Mouse (Mus musculus) liver, embryonic 13.5 days (tissue): ENCODE measurements around the gene Olfm4. TPM values are rescaled to one million over a fixed set of nuclear protein-coding genes. Genes with fewer than 3 reads are reported as not detected.

Experiments used
- ATAC-seq: fragments of 200-750 bp; cut with Nextera tagmentation; 2 replicates; pipeline ENCODE4 v1.8.0; 2017; ENCODE audit warnings: low read depth, mild to moderate bottlenecking, moderate number of reproducible peaks, moderate library complexity
- DNase-seq: peaks from one replicate; pipeline ENCODE4 v3.0.0; 2022
- H3K27ac ChIP-seq: fragments of 300-500 bp; sonication (generic); 2 replicates; pipeline ENCODE4 v1.5.1; 2015; ENCODE audit warnings: moderate library complexity, mild to moderate bottlenecking, inconsistent platforms
- H3K27me3 ChIP-seq: fragments of 300-500 bp; sonication (generic); 2 replicates; pipeline ENCODE4 v1.6.1; 2015; ENCODE audit warnings: mild to moderate bottlenecking, inconsistent platforms
- H3K36me3 ChIP-seq: fragments of 300-500 bp; sonication (generic); 2 replicates; pipeline ENCODE4 v1.6.1; 2015; ENCODE audit warnings: mild to moderate bottlenecking, inconsistent platforms
- H3K4me1 ChIP-seq: fragments of 300-500 bp; sonication (generic); replicated peaks from 2 replicates; pipeline ENCODE4 v1.6.1; 2015; ENCODE audit warnings: inconsistent platforms
- H3K4me2 ChIP-seq: fragments of 300-500 bp; sonication (generic); 2 replicates; pipeline ENCODE4 v1.6.1; 2015; ENCODE audit warnings: inconsistent platforms, mild to moderate bottlenecking, moderate library complexity
- H3K4me3 ChIP-seq: fragments of 300-500 bp; sonication (generic); replicated peaks from 2 replicates; pipeline ENCODE4 v1.5.1; 2015; ENCODE audit warnings: mild to moderate bottlenecking, inconsistent platforms
- H3K9ac ChIP-seq: fragments of 300-500 bp; sonication (generic); 2 replicates; pipeline ENCODE4 v1.6.1; 2015; ENCODE audit warnings: mild to moderate bottlenecking, inconsistent platforms
- H3K9me3 ChIP-seq: fragments of 300-500 bp; sonication (generic); replicated peaks from 2 replicates; pipeline ENCODE4 v1.6.1; 2016; ENCODE audit warnings: inconsistent platforms
- WGBS: fragments of 180-500 bp; shearing (Covaris S2); methylation state at CpG from one replicate; pipeline ENCODE4 v1.1.7; 2015; ENCODE audit not compliant: insufficient replicate concordance; 5-methylcytosine and 5-hydroxymethylcytosine counted together
- polyA plus RNA-seq: library from polyadenylated mRNA; unstranded; fragments of >200 nt; fragmentation: Nextera tagmentation; extraction: Ambion mirVana; gene quantifications from 2 replicates; pipeline ENCODE4 v1.2.1, GENCODE M21; 2015

Gene Olfm4
- 7.8 and 8.1 TPM in 2 replicates for polyA plus RNA-seq

- no peak for DNase-seq
- no peak within 1 kb of the TSS for H3K4me3 ChIP-seq
- no peak within 1 kb of the TSS for H3K9ac ChIP-seq
- ATAC-seq: no peak
- no peaks in the 10 kb centered on the region for H3K9me3 ChIP-seq
- no peaks in the 10 kb centered on the region for H3K27me3 ChIP-seq
- 43% methylated on average over 2 of the region's 2 CpGs for WGBS
- H3K4me2 ChIP-seq: no peak within 1 kb of the TSS
- H3K4me1 ChIP-seq: no peaks in the 10 kb centered on the region
- H3K27ac ChIP-seq: no peak within 1 kb of the TSS
- no peaks in the 10 kb centered on the region for H3K36me3 ChIP-seq
Observed at GRCm38 (mm10) chr14:79983781-79984180, at the start of gene Olfm4. Gene Olfm4, plus strand, starts transcription at chr14:79984081.

GRCm38 (mm10) chr14:79934426-79934825 lies 49.5 kb upstream of the Olfm4 start:
- Histone ChIP-seq H3K27me3 (no peaks in the 10 kb centered on the region), H3K9ac (no peak overlapping the region), H3K4me3 (no peak overlapping the region), H3K27ac (no peak overlapping the region), H3K36me3 (no peaks in the 10 kb centered on the region), H3K9me3 (no peaks in the 10 kb centered on the region), H3K4me2 (no peak overlapping the region), H3K4me1 (no peaks in the 10 kb centered on the region)
- ATAC-seq (no peak), DNase-seq (no peak)
- 39% methylated on average over 4 of the region's 4 CpGs for WGBS

- Histone ChIP-seq H3K36me3 (no peaks in the 10 kb centered on the region), H3K27ac (no peak overlapping the region), H3K4me3 (no peak overlapping the region), H3K4me1 (no peaks in the 10 kb centered on the region), H3K9me3 (no peaks in the 10 kb centered on the region), H3K9ac (no peak overlapping the region), H3K27me3 (no peaks in the 10 kb centered on the region), H3K4me2 (no peak overlapping the region)
- ATAC-seq (no peak), DNase-seq (no peak)
- WGBS: 61% methylated on average over 4 of the region's 4 CpGs
Observed at GRCm38 (mm10) chr14:79936879-79937468, 46.9 kb upstream of the Olfm4 start.

- Histone ChIP-seq H3K27me3 (no peaks in the 10 kb centered on the region), H3K27ac (no peak overlapping the region), H3K9me3 (no peaks in the 10 kb centered on the region), H3K4me3 (no peak overlapping the region), H3K36me3 (no peaks in the 10 kb centered on the region), H3K9ac (no peak overlapping the region), H3K4me2 (no peak overlapping the region), H3K4me1 (no peaks in the 10 kb centered on the region)
- ATAC-seq: no peak
- 46% methylated on average over 2 of the region's 2 CpGs for WGBS
- no peak for DNase-seq
Observed at GRCm38 (mm10) chr14:79945876-79946275, 38.0 kb upstream of the Olfm4 start.

- Histone ChIP-seq H3K36me3 (no peaks in the 10 kb centered on the region), H3K27me3 (no peaks in the 10 kb centered on the region), H3K4me3 (no peak overlapping the region), H3K9me3 (no peaks in the 10 kb centered on the region; the same call in 1 of the 2 replicates), H3K4me2 (no peak overlapping the region), H3K9ac (no peak overlapping the region), H3K27ac (no peak overlapping the region), H3K4me1 (no peaks in the 10 kb centered on the region)
- 53% methylated on average over 3 of the region's 3 CpGs for WGBS
- DNase-seq (no peak), ATAC-seq (no peak)
Observed at GRCm38 (mm10) chr14:79955678-79956077, 28.2 kb upstream of the Olfm4 start.

GRCm38 (mm10) chr14:79957789-79958487 lies 25.9 kb upstream of the Olfm4 start:
- H3K9me3 ChIP-seq: no peaks in the 10 kb centered on the region; the same call in 1 of the 2 replicates
- H3K4me3 ChIP-seq: no peak overlapping the region
- no peak overlapping the region for H3K27ac ChIP-seq
- no peak overlapping the region for H3K9ac ChIP-seq
- no peak for ATAC-seq
- H3K4me1 ChIP-seq: no peaks in the 10 kb centered on the region
- H3K36me3 ChIP-seq: no peaks in the 10 kb centered on the region
- WGBS: 79% methylated on average over 15 of the region's 15 CpGs
- H3K27me3 ChIP-seq: no peaks in the 10 kb centered on the region
- H3K4me2 ChIP-seq: no peak overlapping the region
- DNase-seq: no peak

- no peaks in the 10 kb centered on the region; the same call in 1 of the 2 replicates for H3K9me3 ChIP-seq
- DNase-seq (no peak), ATAC-seq (no peak)
- H3K4me3 ChIP-seq: no peak overlapping the region
- H3K9ac ChIP-seq: no peak overlapping the region
- no peaks in the 10 kb centered on the region for H3K4me1 ChIP-seq
- no peaks in the 10 kb centered on the region for H3K36me3 ChIP-seq
- no peak overlapping the region for H3K4me2 ChIP-seq
- no peaks in the 10 kb centered on the region for H3K27me3 ChIP-seq
- WGBS: 60% methylated on average over 4 of the region's 4 CpGs
- no peak overlapping the region for H3K27ac ChIP-seq
Observed at GRCm38 (mm10) chr14:79961187-79961586, 22.7 kb upstream of the Olfm4 start.

- 67% methylated on average over 2 of the region's 2 CpGs for WGBS
- H3K4me1 ChIP-seq: no peaks in the 10 kb centered on the region
- no peak overlapping the region for H3K9ac ChIP-seq
- no peak overlapping the region for H3K4me2 ChIP-seq
- no peak overlapping the region for H3K4me3 ChIP-seq
- H3K36me3 ChIP-seq: no peaks in the 10 kb centered on the region
- no peak for DNase-seq
- ATAC-seq: no peak
- no peaks in the 10 kb centered on the region for H3K27me3 ChIP-seq
- H3K9me3 ChIP-seq: no peaks in the 10 kb centered on the region; the same call in 1 of the 2 replicates
- H3K27ac ChIP-seq: no peak overlapping the region
Observed at GRCm38 (mm10) chr14:79961602-79962001, 22.3 kb upstream of the Olfm4 start.

- H3K4me2 ChIP-seq: no peak overlapping the region
- H3K4me3 ChIP-seq: no peak overlapping the region
- DNase-seq (no peak), ATAC-seq (no peak)
- no peaks in the 10 kb centered on the region for H3K36me3 ChIP-seq
- H3K9me3 ChIP-seq: peaks cover 4% of the 10 kb centered on the region; the same call in 1 of the 2 replicates
- H3K9ac ChIP-seq: no peak overlapping the region
- no peaks in the 10 kb centered on the region for H3K4me1 ChIP-seq
- H3K27ac ChIP-seq: no peak overlapping the region
- no peaks in the 10 kb centered on the region for H3K27me3 ChIP-seq
- 49% methylated on average over 3 of the region's 3 CpGs for WGBS
Observed at GRCm38 (mm10) chr14:79970165-79970564, 13.7 kb upstream of the Olfm4 start.

GRCm38 (mm10) chr14:79970928-79971738 lies 12.7 kb upstream of the Olfm4 start:
- no peak overlapping the region for H3K4me3 ChIP-seq
- 65% methylated on average over 14 of the region's 14 CpGs for WGBS
- H3K4me1 ChIP-seq: no peaks in the 10 kb centered on the region
- no peaks in the 10 kb centered on the region for H3K36me3 ChIP-seq
- no peak overlapping the region for H3K9ac ChIP-seq
- ATAC-seq (no peak), DNase-seq (no peak)
- H3K27ac ChIP-seq: no peak overlapping the region
- no peak overlapping the region for H3K4me2 ChIP-seq
- H3K9me3 ChIP-seq: peaks cover 4% of the 10 kb centered on the region; the same call in 1 of the 2 replicates
- H3K27me3 ChIP-seq: no peaks in the 10 kb centered on the region

- Histone ChIP-seq H3K27ac (no peak overlapping the region), H3K4me1 (no peaks in the 10 kb centered on the region), H3K27me3 (no peaks in the 10 kb centered on the region), H3K9me3 (no peaks in the 10 kb centered on the region), H3K4me3 (no peak overlapping the region), H3K36me3 (no peaks in the 10 kb centered on the region), H3K9ac (no peak overlapping the region), H3K4me2 (no peak overlapping the region)
- DNase-seq: no peak
- no peak for ATAC-seq
- 59% methylated on average over 4 of the region's 4 CpGs for WGBS
Observed at GRCm38 (mm10) chr14:79981437-79981836, 2.4 kb upstream of the Olfm4 start.
